Mouse (Mus musculus) forebrain, embryonic 16.5 days (tissue): ENCODE measurements around the gene Rpl36-ps4. TPM values are rescaled to one million over a fixed set of nuclear protein-coding genes. Genes with fewer than 3 reads are reported as not detected.

ENCODE experiments used
- ATAC-seq: fragments of 200-750 bp; cut with Nextera tagmentation; 2 replicates; pipeline ENCODE4 v1.8.0; 2017; ENCODE audit warnings: mild to moderate bottlenecking, moderate library complexity
- H3K27ac ChIP-seq: fragments of 300-500 bp; sonication (generic); 2 replicates; pipeline ENCODE4 v1.5.1; 2014; ENCODE audit warnings: low read length, control low read depth
- H3K27me3 ChIP-seq: fragments of 300-500 bp; sonication (generic); replicated peaks from 2 replicates; pipeline ENCODE4 v1.6.1; 2014; ENCODE audit warnings: low read length; ENCODE audit not compliant: control insufficient read depth, insufficient read depth
- H3K36me3 ChIP-seq: fragments of 300-500 bp; sonication (generic); 2 replicates; pipeline ENCODE4 v1.6.1; 2014; ENCODE audit not compliant: control insufficient read depth, insufficient read depth
- H3K4me1 ChIP-seq: fragments of 300-500 bp; sonication (generic); replicated peaks from 2 replicates; pipeline ENCODE4 v1.6.1; 2014; ENCODE audit warnings: low read length; ENCODE audit not compliant: control insufficient read depth, insufficient read depth
- H3K4me2 ChIP-seq: fragments of 300-500 bp; sonication (generic); 2 replicates; pipeline ENCODE4 v1.6.1; 2014; ENCODE audit warnings: mild to moderate bottlenecking, low read length, control low read depth
- H3K4me3 ChIP-seq: fragments of 300-500 bp; sonication (generic); replicated peaks from 2 replicates; pipeline ENCODE4 v1.5.1; 2014; ENCODE audit warnings: mild to moderate bottlenecking, low read length, control low read depth
- H3K9ac ChIP-seq: fragments of 300-500 bp; sonication (generic); replicated peaks from 2 replicates; pipeline ENCODE4 v1.6.1; 2014; ENCODE audit warnings: low read depth, low read length, control low read depth
- H3K9me3 ChIP-seq: fragments of 300-500 bp; sonication (generic); 2 replicates; pipeline ENCODE4 v1.6.1; 2016; ENCODE audit warnings: low read length; ENCODE audit not compliant: control insufficient read depth
- WGBS: fragments of 180-500 bp; shearing (Covaris S2); extraction: QIAGEN DNeasy Blood & Tissue Kit; methylation state at CpG from one replicate; pipeline ENCODE4 v1.1.7; 2014; 5-methylcytosine and 5-hydroxymethylcytosine counted together
- polyA plus RNA-seq: library from polyadenylated mRNA; unstranded; fragments of >200 nt; fragmentation: Nextera tagmentation; extraction: Ambion mirVana; gene quantifications from 2 replicates; pipeline ENCODE4 v1.2.1, GENCODE M21; 2015

Gene Rpl36-ps4
- polyA plus RNA-seq, 1 experiment from 2014 or later: not detected

- no peaks in the 10 kb centered on the region for H3K9me3 ChIP-seq
- ATAC-seq: no peak
These were observed 42.0 kb upstream of the Rpl36-ps4 start for GRCm38 (mm10) chr17:87878556-87879483.

GRCm38 (mm10) chr17:87879484-87880225 lies 41.1 kb upstream of the Rpl36-ps4 start:
- Histone ChIP-seq H3K4me3 (no peak overlapping the region), H3K27me3 (no peaks in the 10 kb centered on the region), H3K9me3 (no peaks in the 10 kb centered on the region), H3K9ac (no peak overlapping the region), H3K27ac (no peak overlapping the region), H3K4me2 (no peak overlapping the region), H3K4me1 (peaks cover 21% of the 10 kb centered on the region), H3K36me3 (no peaks in the 10 kb centered on the region)
- WGBS: 21% methylated on average over 9 of the region's 9 CpGs
- ATAC-seq: peak; percentile 44; the same call in 1 of the 2 replicates

More at GRCm38 (mm10) chr17:87878556-87879483, 42.0 kb upstream of the Rpl36-ps4 start:
- Histone ChIP-seq H3K4me3 (no peak overlapping the region), H3K27ac (no peak overlapping the region; the same call in 1 of the 2 replicates), H3K4me1 (peaks cover 21% of the 10 kb centered on the region), H3K27me3 (no peaks in the 10 kb centered on the region), H3K9ac (no peak overlapping the region), H3K36me3 (no peaks in the 10 kb centered on the region), H3K4me2 (no peak overlapping the region)
- 27% methylated on average over 10 of the region's 10 CpGs for WGBS

GRCm38 (mm10) chr17:87882594-87882993 lies 38.2 kb upstream of the Rpl36-ps4 start:
- Histone ChIP-seq H3K27me3 (no peaks in the 10 kb centered on the region), H3K9me3 (no peaks in the 10 kb centered on the region), H3K9ac (no peak overlapping the region), H3K36me3 (no peaks in the 10 kb centered on the region), H3K4me1 (peaks cover 15% of the 10 kb centered on the region), H3K4me3 (no peak overlapping the region), H3K4me2 (no peak overlapping the region), H3K27ac (no peak overlapping the region)
- ATAC-seq: 0 out of 2 replicates have a peak, but pooled peaks have one; percentile 38
- 74% methylated on average over 1 of the region's 1 CpGs for WGBS

- ATAC-seq: no peak
- Histone ChIP-seq H3K36me3 (no peaks in the 10 kb centered on the region), H3K4me1 (no peaks in the 10 kb centered on the region), H3K9me3 (no peaks in the 10 kb centered on the region), H3K9ac (no peak overlapping the region), H3K27me3 (no peaks in the 10 kb centered on the region), H3K4me2 (no peak overlapping the region), H3K4me3 (no peak overlapping the region), H3K27ac (no peak overlapping the region)
- 51% methylated on average over 6 of the region's 6 CpGs for WGBS
These were observed 23.6 kb upstream of the Rpl36-ps4 start for GRCm38 (mm10) chr17:87897175-87897574.

- peaks cover 3% of the 10 kb centered on the region for H3K4me1 ChIP-seq
- H3K36me3 ChIP-seq: no peaks in the 10 kb centered on the region
- no peaks in the 10 kb centered on the region for H3K9me3 ChIP-seq
- ATAC-seq: peak; percentile 47; the same call in 1 of the 2 replicates
- H3K9ac ChIP-seq: no peak overlapping the region
- no peak overlapping the region for H3K4me2 ChIP-seq
- no peaks in the 10 kb centered on the region for H3K27me3 ChIP-seq
- no peak overlapping the region for H3K27ac ChIP-seq
- 48% methylated on average over 4 of the region's 4 CpGs for WGBS
- no peak overlapping the region for H3K4me3 ChIP-seq
These were observed 20.1 kb upstream of the Rpl36-ps4 start for GRCm38 (mm10) chr17:87900677-87901076.

- Histone ChIP-seq H3K36me3 (no peaks in the 10 kb centered on the region), H3K27me3 (no peaks in the 10 kb centered on the region), H3K9me3 (no peaks in the 10 kb centered on the region), H3K4me3 (no peak overlapping the region), H3K9ac (no peak overlapping the region), H3K27ac (no peak overlapping the region), H3K4me2 (no peak overlapping the region), H3K4me1 (peaks cover 3% of the 10 kb centered on the region)
- 23% methylated on average over 7 of the region's 7 CpGs for WGBS
- ATAC-seq: 0 out of 2 replicates have a peak, but pooled peaks have one; percentile 28
These were observed 19.6 kb upstream of the Rpl36-ps4 start for GRCm38 (mm10) chr17:87901163-87901562.

GRCm38 (mm10) chr17:87903213-87903612 lies 17.6 kb upstream of the Rpl36-ps4 start:
- Histone ChIP-seq H3K9me3 (no peaks in the 10 kb centered on the region), H3K27me3 (no peaks in the 10 kb centered on the region), H3K9ac (no peak overlapping the region), H3K27ac (no peak overlapping the region), H3K4me1 (peaks cover 3% of the 10 kb centered on the region), H3K4me3 (no peak overlapping the region), H3K36me3 (no peaks in the 10 kb centered on the region), H3K4me2 (no peak overlapping the region)
- WGBS: 5% methylated on average over 6 of the region's 6 CpGs
- ATAC-seq: no peak

GRCm38 (mm10) chr17:87903725-87904124 lies 17.1 kb upstream of the Rpl36-ps4 start:
- Histone ChIP-seq H3K27ac (no peak overlapping the region), H3K27me3 (no peaks in the 10 kb centered on the region), H3K4me3 (no peak overlapping the region), H3K9ac (no peak overlapping the region), H3K36me3 (no peaks in the 10 kb centered on the region), H3K4me2 (no peak overlapping the region), H3K4me1 (peaks cover 3% of the 10 kb centered on the region), H3K9me3 (no peaks in the 10 kb centered on the region)
- WGBS: 91% methylated on average over 8 of the region's 8 CpGs
- ATAC-seq: no peak

GRCm38 (mm10) chr17:87915386-87915785 lies 5.4 kb upstream of the Rpl36-ps4 start:
- H3K27me3 ChIP-seq: no peaks in the 10 kb centered on the region
- H3K27ac ChIP-seq: no peak overlapping the region
- H3K36me3 ChIP-seq: no peaks in the 10 kb centered on the region
- no peak for ATAC-seq
- no peaks in the 10 kb centered on the region for H3K4me1 ChIP-seq
- peaks cover 2% of the 10 kb centered on the region; the same call in 1 of the 2 replicates for H3K9me3 ChIP-seq
- no peak overlapping the region for H3K4me2 ChIP-seq
- H3K9ac ChIP-seq: no peak overlapping the region
- 85% methylated on average over 3 of the region's 3 CpGs for WGBS
- no peak overlapping the region for H3K4me3 ChIP-seq
